Mouse (Mus musculus) embryo, embryonic 9.5 days (tissue): Measurements from ENCODE around the gene Bach1.
"Not testable (repeated sequence)": the region's sequence is repeated elsewhere in the genome, so short reads cannot be mapped to it uniquely, and the experiment has no call there.

Experiments used
- DNase-seq: peaks from one replicate; pipeline ENCODE4 v3.0.0-alpha.2; 2017; ENCODE audit errors: extremely low spot score

Bach1 gene

GRCm38 (mm10) chr16:87680912-87681634 lies 17.7 kb upstream of the Bach1 start:
- DNase-seq, result no peak

GRCm38 (mm10) chr16:87681848-87682247 lies 16.9 kb upstream of the Bach1 start:
- no peak for DNase-seq

DNA sequence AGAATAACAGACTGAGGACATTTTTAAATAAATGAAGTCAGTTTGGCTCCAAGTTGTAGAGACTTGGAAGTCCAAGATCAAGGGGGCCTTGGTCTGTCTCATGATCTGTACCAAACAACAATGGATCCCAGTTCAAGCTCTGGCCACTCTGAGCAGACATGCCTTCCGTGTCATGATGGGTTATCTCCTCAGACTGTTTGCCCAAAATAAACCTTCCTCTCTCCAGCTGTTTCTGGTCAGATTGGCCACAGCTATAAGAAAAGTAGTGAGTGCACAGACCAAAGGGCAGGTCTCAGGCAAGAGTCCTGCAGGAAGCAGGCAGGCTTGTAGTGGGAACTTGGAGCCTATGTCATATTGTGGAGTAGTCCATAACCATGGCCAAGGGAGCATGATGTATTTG lies 12.3 kb upstream of the Bach1 start:
- no peak for DNase-seq

DNA sequence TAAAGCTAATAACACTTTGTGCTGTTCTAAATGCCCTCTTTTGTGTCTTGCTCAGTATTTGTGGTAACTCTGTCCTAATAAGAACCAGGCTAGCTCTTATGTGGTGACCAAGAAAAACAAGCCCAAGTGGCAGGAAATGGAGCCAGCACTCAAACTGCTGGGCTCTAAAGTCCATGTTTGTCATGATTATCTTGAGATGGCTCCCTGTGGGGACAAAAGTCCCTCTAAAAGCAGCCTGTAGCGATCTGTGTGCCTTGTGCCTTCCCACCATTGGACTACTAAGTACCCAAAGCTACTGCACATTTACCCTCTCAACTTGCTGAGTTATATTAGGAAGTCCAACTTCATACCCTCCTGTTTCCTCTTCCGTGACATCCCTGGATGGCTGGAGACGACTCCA lies 11.4 kb upstream of the Bach1 start:
- no peak for DNase-seq

DNA sequence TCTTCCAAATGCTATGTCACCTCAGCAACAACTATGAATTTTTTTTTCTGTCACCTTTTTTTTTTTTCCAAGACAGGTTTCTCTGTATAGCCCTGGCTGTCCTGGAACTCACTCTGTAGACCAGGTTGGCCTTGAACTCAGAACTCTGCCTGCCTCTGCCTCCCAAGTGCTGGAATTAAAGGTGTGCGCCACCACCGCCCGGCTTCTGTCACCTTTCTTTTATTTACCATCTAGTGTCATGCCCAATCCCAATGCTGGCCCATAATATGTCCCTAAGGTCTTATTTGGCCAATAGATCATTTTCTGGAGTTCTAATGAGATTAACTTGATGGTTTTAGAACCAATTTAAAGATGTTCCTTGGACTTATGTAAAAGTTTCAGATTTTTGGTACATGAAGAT lies 10.4 kb upstream of the Bach1 start:
- DNase-seq, result not testable (repeated sequence)

DNA sequence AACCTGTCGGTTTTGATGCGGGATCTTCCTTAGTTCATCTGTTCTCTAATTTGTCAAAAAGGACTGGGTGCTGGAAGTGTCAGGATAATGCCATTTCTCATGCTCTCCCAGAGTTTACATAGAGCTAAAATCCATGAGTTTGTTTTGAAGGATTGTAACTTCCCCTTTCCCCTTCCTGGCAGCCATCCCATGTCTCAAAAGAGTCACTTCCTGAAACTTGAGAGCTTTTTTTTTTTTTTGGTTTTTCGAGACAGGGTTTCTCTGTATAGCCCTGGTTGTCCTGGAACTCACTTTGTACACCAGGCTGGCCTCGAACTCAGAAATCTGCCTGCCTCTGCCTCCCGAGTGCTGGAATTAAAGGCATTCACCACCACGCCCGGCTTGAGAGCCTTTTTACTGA lies 9.9 kb upstream of the Bach1 start:
- DNase-seq, result not testable (repeated sequence)

- no peak for DNase-seq
Observed at GRCm38 (mm10) chr16:87689225-87689624, 9.5 kb upstream of the Bach1 start.

DNA sequence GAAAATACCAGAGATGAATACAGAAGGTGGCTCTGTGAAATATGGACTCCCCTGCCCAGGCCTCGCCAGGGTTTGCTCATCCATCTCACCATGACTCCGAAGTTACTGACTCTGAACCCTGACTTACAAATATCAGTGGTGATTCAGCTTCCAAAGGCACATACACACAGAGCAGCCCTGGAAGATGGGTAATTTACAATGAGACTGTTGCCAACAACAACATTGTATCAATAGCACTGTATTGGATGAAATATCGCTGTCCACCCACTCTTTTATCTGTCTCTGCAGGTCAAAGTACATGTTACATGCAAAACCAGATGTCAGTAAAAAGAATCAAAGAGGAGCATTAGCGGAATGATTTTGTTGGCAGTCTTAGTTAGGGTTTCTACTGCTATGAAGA lies 8.2 kb upstream of the Bach1 start:
- no peak for DNase-seq

DNA sequence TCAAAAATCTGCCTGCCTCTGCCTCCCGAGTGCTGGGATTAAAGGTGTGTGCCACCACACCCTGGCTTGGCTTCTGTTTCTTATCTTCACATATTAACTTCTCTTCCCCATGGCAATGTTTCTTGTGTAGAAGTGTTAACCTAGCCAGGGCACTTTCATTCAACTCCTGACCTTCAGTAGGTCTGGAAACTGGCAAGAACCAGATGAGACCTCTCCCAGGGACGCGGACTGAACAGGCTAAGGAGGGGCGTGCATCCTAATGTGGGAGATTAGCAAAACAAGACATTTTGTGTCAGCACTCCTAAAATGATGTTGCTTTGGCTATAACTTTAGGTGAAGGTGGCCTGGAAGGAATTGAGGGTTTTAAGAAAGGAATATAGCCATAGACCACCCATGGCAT lies 7.6 kb upstream of the Bach1 start:
- no peak for DNase-seq

DNA sequence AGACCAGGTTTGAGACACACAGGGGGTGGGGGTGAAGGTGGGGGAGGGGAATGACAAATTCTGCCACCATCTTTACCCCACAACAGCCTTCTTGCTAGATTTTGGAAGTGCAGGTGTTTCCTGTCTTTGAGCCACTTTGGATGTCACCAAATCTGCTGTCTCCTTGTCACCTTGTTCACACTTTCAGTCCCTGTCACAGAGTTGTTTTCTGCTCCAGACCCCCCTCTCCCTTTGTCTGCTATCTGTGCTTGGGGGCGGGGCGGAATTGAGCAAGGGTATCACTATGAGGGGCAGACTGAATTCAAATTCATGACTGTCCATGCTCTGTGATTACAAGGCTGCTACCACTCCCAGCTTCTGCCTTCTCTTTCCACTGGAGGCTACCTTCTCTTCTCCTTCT lies 6.2 kb upstream of the Bach1 start:
- DNase-seq, result no peak

GRCm38 (mm10) chr16:87697707-87698365 lies 909 bp upstream of the Bach1 start:
- DNase-seq, result no peak

DNA sequence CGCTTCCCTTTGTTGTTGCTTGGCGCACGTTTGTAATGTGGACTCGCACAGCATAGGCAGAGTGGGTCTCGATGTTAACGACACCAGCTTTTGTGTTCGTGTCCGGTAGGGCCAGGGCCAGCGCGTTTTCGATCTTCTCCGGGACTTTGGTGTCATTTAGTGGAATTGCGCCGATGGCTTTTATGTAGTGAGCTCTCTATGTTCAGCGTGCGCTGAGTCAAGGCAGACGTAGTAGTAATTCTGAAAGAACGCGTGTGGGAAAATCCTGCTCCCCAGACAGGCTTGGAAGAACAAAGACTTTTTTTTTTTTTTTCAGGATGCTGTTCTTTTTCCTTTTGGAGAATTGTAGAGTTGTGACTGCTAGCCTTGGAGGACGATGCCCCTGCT lies 554 bp downstream of the Bach1 start:
- DNase-seq, result no peak

GRCm38 (mm10) chr16:87699693-87700394 lies 1.1 kb downstream of the Bach1 start:
- peak; percentile 77 for DNase-seq

GRCm38 (mm10) chr16:87700395-87700765 lies 1.6 kb downstream of the Bach1 start:
- DNase-seq, result no peak

DNA sequence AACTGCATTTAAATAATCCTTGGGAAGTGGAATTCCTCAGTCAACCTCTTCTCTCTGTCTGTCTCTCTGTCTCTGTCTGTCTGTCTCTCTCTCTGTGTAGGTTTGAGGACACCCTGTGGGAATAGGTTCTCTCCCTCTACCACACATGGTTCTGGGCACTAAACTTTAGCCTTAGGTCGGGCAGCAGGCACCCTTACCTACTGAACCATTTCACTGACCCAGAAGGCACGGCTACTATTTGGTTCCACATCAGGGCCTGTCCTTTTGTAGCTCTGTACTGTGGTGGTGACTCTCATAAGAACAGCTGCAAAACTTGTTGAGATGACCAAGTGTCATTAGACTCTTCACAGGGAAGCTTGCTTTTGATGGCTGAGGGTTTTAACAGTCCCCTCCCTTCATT lies 3.1 kb downstream of the Bach1 start:
- no peak for DNase-seq

DNA sequence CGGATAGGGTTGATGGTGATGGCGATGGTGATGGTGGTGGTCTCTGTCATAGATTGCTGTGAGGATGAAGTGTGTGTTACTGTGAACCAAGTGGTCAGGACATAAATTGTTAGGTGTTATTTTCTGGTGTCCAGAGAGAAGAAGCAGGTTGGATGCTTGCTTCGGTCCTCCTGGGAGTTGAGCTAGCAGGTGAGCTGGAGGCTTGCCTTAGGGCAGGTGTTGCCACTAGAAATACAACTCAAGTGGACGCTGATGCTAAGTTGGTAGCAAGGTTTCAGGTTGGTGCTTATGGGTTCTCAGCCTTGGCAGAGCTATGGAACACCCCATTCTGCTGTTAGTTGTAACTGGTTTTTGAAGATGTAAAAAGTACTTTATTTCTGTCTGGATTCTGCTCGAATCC lies 4.1 kb downstream of the Bach1 start:
- no peak for DNase-seq

DNA sequence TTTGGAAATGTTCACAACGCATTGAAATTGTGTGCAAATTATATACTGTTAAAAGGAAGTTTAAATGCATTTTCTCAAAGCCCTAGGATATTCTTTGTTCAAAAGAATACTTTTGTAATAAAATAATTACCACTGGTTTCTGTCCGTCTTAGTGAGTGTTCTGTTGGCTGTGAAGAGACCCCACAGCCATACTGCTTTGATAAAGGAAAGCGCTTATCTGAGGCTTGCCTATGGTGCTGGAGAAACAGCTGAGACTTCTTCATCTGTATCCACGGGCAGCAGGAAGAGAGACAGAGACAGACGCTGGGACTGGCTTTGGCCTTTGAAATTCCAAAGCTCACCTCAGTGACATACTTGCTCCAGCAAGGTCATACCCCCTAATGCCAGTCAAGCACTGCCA lies 5.5 kb downstream of the Bach1 start:
- DNase-seq, result no peak

DNA sequence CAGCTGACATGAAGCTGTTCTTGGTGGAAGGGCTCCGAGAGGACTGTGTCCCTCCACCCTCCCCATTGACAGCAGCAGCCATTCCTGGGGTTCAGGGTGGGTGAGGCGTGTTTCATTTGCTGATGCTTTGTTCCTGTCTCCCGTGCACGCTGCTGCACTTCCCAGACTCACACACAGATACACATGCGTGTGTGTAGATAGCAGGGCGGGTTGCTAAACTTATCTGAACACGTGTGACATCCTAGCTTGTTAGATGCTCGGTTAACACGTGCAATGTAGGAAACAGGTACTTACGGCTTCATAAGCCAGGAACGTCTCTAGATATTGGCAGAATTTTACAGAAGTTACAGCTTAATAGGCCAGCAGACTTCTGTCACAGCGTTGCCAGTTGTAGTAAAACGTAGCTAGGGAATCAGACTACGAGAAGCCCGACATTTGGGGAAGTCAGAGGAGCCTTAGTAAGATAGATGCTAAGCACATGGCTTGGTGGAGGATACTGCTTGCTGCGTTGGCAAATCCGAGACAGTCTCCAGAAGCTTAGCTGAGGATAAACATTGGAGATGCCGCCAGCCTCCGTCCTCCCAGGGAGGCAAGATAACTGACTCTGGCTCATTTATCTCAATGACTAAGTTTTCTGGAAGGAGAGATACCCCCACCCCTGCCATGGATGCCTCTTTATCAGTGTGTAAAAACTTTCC lies 7.3 kb downstream of the Bach1 start:
- DNase-seq, result no peak

- no peak for DNase-seq
Observed at GRCm38 (mm10) chr16:87707335-87707734, 8.6 kb downstream of the Bach1 start.

DNA sequence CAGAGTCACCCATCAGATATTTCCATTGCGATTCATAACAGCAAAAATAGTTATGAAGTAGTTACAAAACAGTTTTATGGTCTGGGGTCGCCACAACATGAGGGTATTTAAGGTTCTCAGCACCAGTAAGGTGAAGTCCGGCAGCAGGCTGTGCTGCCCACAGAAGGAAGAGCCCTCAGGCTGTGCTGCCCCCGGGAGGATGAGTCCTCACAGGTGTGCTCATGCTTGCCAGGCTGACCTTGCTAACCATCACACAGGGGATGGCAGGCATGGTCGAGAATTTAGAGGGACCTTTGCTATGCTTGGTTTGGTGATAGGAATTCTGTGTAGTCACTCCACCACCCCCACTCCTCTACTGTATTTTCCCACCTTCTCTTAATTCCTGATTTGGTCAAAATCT lies 9.8 kb downstream of the Bach1 start:
- DNase-seq, result no peak

DNA sequence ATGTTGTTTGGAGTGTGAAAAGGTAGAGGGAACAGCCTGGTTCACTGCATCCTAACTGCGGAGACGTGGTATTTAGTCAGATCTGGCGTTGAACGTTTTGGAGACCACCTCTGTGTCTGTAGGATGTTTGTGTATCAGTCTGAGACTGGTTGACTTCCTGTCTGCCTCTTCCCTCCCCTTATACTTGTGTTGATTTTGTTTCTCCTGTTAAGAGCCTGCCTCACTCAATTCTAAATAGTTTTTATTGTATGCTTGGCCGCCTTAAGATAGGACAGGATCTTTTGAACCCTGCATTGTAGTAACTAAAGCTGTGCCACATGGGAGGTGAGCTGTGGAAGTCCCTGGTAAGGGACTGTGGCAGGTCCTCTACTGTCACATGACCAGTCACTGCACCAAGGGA lies 10.4 kb downstream of the Bach1 start:
- no peak for DNase-seq

GRCm38 (mm10) chr16:87709971-87710370 lies 11.2 kb downstream of the Bach1 start:
- no peak for DNase-seq

GRCm38 (mm10) chr16:87711961-87712360 lies 13.2 kb downstream of the Bach1 start:
- DNase-seq, result no peak
